Mouse (Mus musculus) liver, embryonic 16.5 days (tissue): ENCODE data around the gene Krtap4-1. TPM values are rescaled to one million over a fixed set of nuclear protein-coding genes. Genes with fewer than 3 reads are reported as not detected.
"Not testable (repeated sequence)": the region's sequence is repeated elsewhere in the genome, so short reads cannot be mapped to it uniquely, and the experiment has no call there.

Experiments used
- ATAC-seq: fragments of 200-750 bp; cut with Nextera tagmentation; 2 replicates; pipeline ENCODE4 v1.8.0; 2017; ENCODE audit warnings: low read depth, mild to moderate bottlenecking, moderate number of reproducible peaks, moderate library complexity
- H3K27ac ChIP-seq: fragments of 300-500 bp; sonication (generic); 2 replicates; pipeline ENCODE4 v1.5.1; 2014; ENCODE audit warnings: mild to moderate bottlenecking, low read length
- H3K27me3 ChIP-seq: fragments of 300-500 bp; sonication (generic); 2 replicates; pipeline ENCODE4 v1.6.1; 2014; ENCODE audit warnings: low read depth, low read length, mixed read lengths; ENCODE audit not compliant: control insufficient read depth, insufficient read depth
- H3K36me3 ChIP-seq: fragments of 300-500 bp; sonication (generic); 2 replicates; pipeline ENCODE4 v1.6.1; 2014; ENCODE audit warnings: mild to moderate bottlenecking; ENCODE audit not compliant: control insufficient read depth, insufficient read depth
- H3K4me1 ChIP-seq: fragments of 300-500 bp; sonication (generic); 2 replicates; pipeline ENCODE4 v1.6.1; 2014; ENCODE audit warnings: low read depth, low read length, mixed read lengths; ENCODE audit not compliant: control insufficient read depth
- H3K4me2 ChIP-seq: fragments of 300-500 bp; sonication (generic); 2 replicates; pipeline ENCODE4 v1.6.1; 2014; ENCODE audit warnings: low read depth, low read length, mixed read lengths
- H3K4me3 ChIP-seq: fragments of 300-500 bp; sonication (generic); 2 replicates; pipeline ENCODE4 v1.5.1; 2014; ENCODE audit warnings: low read depth, mild to moderate bottlenecking, low read length
- H3K9ac ChIP-seq: fragments of 300-500 bp; sonication (generic); 2 replicates; pipeline ENCODE4 v1.6.1; 2014; ENCODE audit warnings: low read depth, low read length
- H3K9me3 ChIP-seq: fragments of 300-500 bp; sonication (generic); replicated peaks from 2 replicates; pipeline ENCODE4 v1.6.1; 2016; ENCODE audit warnings: low read length; ENCODE audit not compliant: control insufficient read depth
- WGBS: fragments of 180-500 bp; shearing (Covaris S2); extraction: QIAGEN DNeasy Blood & Tissue Kit; methylation state at CpG from one replicate; pipeline ENCODE4 v1.1.7; 2014; ENCODE audit not compliant: insufficient replicate concordance; 5-methylcytosine and 5-hydroxymethylcytosine counted together
- polyA plus RNA-seq: library from polyadenylated mRNA; unstranded; fragments of >200 nt; fragmentation: Nextera tagmentation; extraction: Ambion mirVana; gene quantifications from 2 replicates; pipeline ENCODE4 v1.2.1, GENCODE M21; 2015

The Krtap4-1 gene
- polyA plus RNA-seq = not detected in 2 replicates

DNA sequence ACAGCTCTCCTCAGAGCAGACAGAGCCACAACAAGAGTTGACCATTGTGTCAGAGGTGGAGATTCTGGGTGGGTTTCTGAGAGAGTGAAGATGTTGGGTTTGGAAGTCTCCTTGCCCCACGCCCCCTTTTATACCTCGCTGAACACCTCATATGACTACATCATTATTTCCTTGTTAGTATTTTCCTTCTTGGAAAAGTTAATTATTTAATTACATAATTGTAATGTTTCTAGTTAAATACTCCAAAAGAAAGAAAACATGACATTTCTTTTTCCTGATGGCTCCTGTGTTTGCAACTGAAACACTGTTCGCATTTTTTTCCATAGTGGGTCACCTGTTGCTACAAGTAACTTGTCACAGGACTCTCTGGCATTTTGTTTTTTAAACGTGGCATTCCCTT lies at the start of gene Krtap4-1:
Gene Krtap4-1 (minus strand): TSS at position 101 of the 400 bp plus-strand sequence.
- no peak for ATAC-seq

GRCm38 (mm10) chr11:99665860-99666259 lies 37.8 kb upstream of the Krtap4-1 start, which contains the start of gene Krtap4-6:
Gene Krtap4-6 (minus strand): TSS chr11:99665960.
- Histone ChIP-seq H3K36me3 (no peaks in the 10 kb centered on the region), H3K9me3 (no peaks in the 10 kb centered on the region), H3K4me2 (no peak within 1 kb of the TSS), H3K9ac (no peak within 1 kb of the TSS), H3K4me3 (no peak within 1 kb of the TSS), H3K27ac (no peak within 1 kb of the TSS), H3K27me3 (no peaks in the 10 kb centered on the region), H3K4me1 (no peaks in the 10 kb centered on the region)
- no peak for ATAC-seq

More for the DNA sequence above, at the start of gene Krtap4-1:
- WGBS = 56% methylated on average over 4 of the region's 4 CpGs
- no peak within 1 kb of the TSS for H3K27ac ChIP-seq
- H3K4me2 ChIP-seq = no peak within 1 kb of the TSS
- H3K9me3 ChIP-seq = no peaks in the 10 kb centered on the region
- H3K27me3 ChIP-seq = no peaks in the 10 kb centered on the region
- H3K36me3 ChIP-seq = no peaks in the 10 kb centered on the region
- no peaks in the 10 kb centered on the region for H3K4me1 ChIP-seq
- no peak within 1 kb of the TSS for H3K9ac ChIP-seq
- no peak within 1 kb of the TSS for H3K4me3 ChIP-seq

DNA sequence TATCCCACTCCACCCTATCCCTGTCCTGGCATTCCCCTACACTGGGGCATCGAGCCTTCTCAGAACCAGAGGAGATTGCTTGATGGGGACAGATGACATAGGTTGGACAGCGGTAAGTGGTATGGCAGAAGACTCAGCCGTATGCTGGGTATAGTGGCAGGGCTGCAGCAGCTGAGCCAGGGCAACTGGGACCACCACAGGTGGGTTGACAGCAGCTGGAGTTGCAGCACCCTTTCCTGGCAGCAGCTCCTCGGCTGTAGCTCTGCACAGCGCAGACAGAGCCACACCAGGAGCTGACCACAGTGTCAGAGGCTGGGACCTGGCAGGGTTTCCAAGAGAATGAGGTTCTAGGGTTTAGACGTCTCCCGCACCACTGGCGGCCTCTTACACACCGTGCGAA lies 34.8 kb upstream of the Krtap4-1 start:
- Histone ChIP-seq H3K4me1 (no peaks in the 10 kb centered on the region), H3K27me3 (no peaks in the 10 kb centered on the region), H3K36me3 (no peaks in the 10 kb centered on the region), H3K27ac (no peak overlapping the region), H3K4me3 (no peak overlapping the region), H3K9ac (no peak overlapping the region), H3K9me3 (no peaks in the 10 kb centered on the region), H3K4me2 (no peak overlapping the region)
- no peak for ATAC-seq
- WGBS = 66% methylated on average over 10 of the region's 10 CpGs

DNA sequence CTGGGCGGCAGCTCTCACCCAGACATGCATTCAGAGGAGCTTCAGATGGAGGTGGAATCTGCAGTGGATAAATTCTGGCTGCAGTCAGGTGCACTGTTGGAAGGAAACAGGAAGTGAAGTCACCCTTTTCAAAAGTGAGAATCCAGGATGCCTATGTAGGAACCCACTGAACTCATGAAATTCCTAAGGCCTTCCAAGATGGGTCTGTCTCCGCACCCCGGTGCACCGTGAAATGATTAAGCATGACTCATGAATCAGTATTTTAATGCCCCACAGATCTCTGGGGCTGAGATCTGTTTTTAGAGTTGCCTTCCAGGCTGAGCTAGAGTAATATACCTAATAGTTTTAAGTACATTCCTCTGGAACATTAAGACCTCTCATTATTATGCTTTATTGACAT lies 31.2 kb upstream of the Krtap4-1 start:
- Histone ChIP-seq H3K9ac (no peak overlapping the region), H3K36me3 (no peaks in the 10 kb centered on the region), H3K4me2 (no peak overlapping the region), H3K4me1 (no peaks in the 10 kb centered on the region), H3K27ac (no peak overlapping the region), H3K4me3 (no peak overlapping the region), H3K9me3 (no peaks in the 10 kb centered on the region), H3K27me3 (no peaks in the 10 kb centered on the region)
- no peak for ATAC-seq
- WGBS = 78% methylated on average over 4 of the region's 4 CpGs

DNA sequence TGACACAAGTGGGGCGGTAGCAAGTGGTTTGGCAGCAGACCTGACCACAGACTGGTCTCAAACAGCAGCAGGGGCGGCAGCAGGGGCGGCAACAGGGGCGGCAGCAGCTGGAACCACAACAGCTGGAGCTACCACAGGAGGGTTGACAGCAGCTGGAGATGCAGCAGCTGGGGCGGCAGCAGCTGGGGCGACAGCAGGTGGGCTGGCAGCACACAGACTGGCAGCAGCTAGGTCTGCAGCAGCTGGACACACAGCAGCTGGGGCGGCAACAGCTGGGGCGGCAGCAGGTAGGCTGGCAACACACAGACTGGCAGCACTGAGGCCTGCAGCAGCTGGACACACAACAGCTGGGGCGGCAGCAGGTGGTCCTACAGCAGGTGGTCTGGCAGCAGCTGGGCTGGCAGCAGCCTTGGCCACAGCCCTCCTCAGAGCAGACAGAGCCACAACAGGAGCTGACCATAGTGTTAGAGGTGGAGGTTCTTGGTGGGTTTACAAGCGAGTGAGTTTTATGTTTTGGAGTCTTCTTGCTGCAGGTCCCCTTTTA lies 30.5 kb upstream of the Krtap4-1 start, which contains the start of gene Gm11563:
Gene Gm11563 (minus strand): TSS at position 494 of the 544 bp plus-strand sequence.
- H3K27ac ChIP-seq, H3K9ac ChIP-seq, ATAC-seq, H3K27me3 ChIP-seq, H3K4me1 ChIP-seq, H3K4me2 ChIP-seq, H3K9me3 ChIP-seq, H3K36me3 ChIP-seq, H3K4me3 ChIP-seq: not testable (repeated sequence)
- WGBS = 53% methylated on average over 10 of the region's 10 CpGs

DNA sequence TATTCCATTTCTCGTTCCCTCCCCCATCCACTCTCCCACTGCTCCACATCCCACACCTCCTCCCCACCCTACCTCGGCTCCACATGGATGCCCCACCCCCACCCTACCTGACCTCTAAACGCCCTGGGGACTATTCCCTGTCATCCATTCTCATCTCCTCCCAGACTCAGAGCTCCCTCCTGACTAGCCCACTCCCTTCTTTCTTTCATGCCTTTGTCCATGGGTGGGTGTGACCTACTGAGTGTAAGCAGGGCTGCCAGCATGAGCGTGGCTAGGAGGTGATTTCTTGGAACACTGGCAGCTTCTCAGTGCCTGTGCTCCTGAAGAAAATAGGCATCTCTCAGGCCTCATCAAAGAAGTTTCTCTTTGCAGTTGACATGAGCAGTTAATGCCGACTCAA lies 29.0 kb upstream of the Krtap4-1 start:
- no peak overlapping the region for H3K27ac ChIP-seq
- no peaks in the 10 kb centered on the region for H3K9me3 ChIP-seq
- H3K4me2 ChIP-seq = no peak overlapping the region
- H3K4me1 ChIP-seq = no peaks in the 10 kb centered on the region
- no peaks in the 10 kb centered on the region for H3K27me3 ChIP-seq
- ATAC-seq = no peak
- no peak overlapping the region for H3K9ac ChIP-seq
- H3K36me3 ChIP-seq = no peaks in the 10 kb centered on the region
- WGBS = 40% methylated on average over 5 of the region's 5 CpGs
- no peak overlapping the region for H3K4me3 ChIP-seq

DNA sequence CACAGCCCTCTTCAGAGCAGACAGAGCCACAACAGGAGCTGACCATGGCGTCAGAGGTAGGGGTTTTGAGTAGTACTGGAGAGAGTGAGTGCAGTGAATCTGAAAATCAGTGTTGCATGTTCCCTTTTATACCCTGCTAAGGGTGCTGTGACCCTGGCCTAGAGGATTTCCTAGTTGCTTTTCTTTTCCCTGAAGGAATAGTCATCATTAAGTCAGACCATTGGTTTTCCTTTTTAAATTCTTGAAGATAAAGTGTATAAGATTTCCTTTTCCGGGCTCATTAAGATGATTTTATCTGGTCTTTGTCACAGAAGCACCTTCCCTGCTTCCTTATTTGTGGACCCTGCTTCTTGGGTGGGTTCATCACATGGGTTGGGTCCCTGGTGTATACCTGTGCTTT lies 22.1 kb upstream of the Krtap4-1 start, which contains the start of gene Gm11555:
Gene Gm11555 (minus strand): TSS at position 101 of the 400 bp plus-strand sequence.
- Histone ChIP-seq H3K4me2 (no peak within 1 kb of the TSS), H3K4me3 (no peak within 1 kb of the TSS), H3K27me3 (no peaks in the 10 kb centered on the region), H3K27ac (no peak within 1 kb of the TSS), H3K36me3 (no peaks in the 10 kb centered on the region), H3K9me3 (no peaks in the 10 kb centered on the region), H3K9ac (no peak within 1 kb of the TSS), H3K4me1 (no peaks in the 10 kb centered on the region)
- WGBS = 47% methylated on average over 2 of the region's 2 CpGs
- ATAC-seq = no peak

- no peak overlapping the region for H3K27ac ChIP-seq
- no peak overlapping the region for H3K9ac ChIP-seq
- 75% methylated on average over 15 of the region's 15 CpGs for WGBS
- ATAC-seq = no peak
- no peak overlapping the region for H3K4me3 ChIP-seq
- no peaks in the 10 kb centered on the region for H3K4me1 ChIP-seq
- no peaks in the 10 kb centered on the region for H3K27me3 ChIP-seq
- no peak overlapping the region for H3K4me2 ChIP-seq
- H3K9me3 ChIP-seq = no peaks in the 10 kb centered on the region
- no peaks in the 10 kb centered on the region for H3K36me3 ChIP-seq
Measured at GRCm38 (mm10) chr11:99646444-99646843, 18.4 kb upstream of the Krtap4-1 start.

- H3K4me1 ChIP-seq = no peaks in the 10 kb centered on the region
- H3K4me3 ChIP-seq = no peak overlapping the region
- no peak overlapping the region for H3K9ac ChIP-seq
- H3K4me2 ChIP-seq = no peak overlapping the region
- no peak for ATAC-seq
- no peaks in the 10 kb centered on the region for H3K36me3 ChIP-seq
- H3K27me3 ChIP-seq = no peaks in the 10 kb centered on the region
- no peaks in the 10 kb centered on the region for H3K9me3 ChIP-seq
- WGBS = 51% methylated on average over 3 of the region's 3 CpGs
- H3K27ac ChIP-seq = no peak overlapping the region
Measured at GRCm38 (mm10) chr11:99644351-99644750, 16.3 kb upstream of the Krtap4-1 start.
